ENCODE assay signal across 18 mouse cellular contexts in the genomic region with DNA sequence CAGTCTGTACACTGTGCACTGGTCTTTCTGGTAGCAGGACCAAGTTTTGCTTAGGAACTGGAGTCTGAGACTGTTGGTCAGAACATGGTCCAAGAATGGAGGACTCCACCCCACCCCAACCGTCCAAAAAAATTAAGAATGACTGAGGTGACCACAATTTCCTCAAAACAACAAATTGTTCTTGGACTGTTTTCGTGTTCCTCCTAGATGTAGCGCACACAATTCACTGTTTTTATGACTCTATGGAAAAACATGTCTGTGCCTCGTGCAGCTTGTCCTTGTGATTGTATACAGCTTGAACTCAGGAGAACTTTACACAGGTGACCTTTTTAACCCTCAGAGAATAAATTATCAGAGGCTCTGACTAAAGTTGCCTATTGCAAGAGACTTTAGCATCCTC.
DNase-seq lines count a peak whose midpoint lies in the region; ATAC-seq lines count a peak whose summit lies in the region.
"Had no signal": no experiment of that assay in that cellular context is flagged by ENCODE, and none has a peak within 500 bp of the region (broad histone marks: within the 10 kb centered on the region; RNA-seq: fewer than 3 reads in every experiment).

No protein-coding gene starts in this region.

- H3K9me3 ChIP-seq in neural tube, embryonic 15.5 days (replicated peaks) = no peaks in the 10 kb centered on the region
- H3K9me3 ChIP-seq: embryonic facial prominence, embryonic 13.5 days; limb, embryonic 15.5 days; midbrain, embryonic 10.5 days had no signal

- no peaks in the 10 kb centered on the region for H3K27me3 ChIP-seq in neural tube, embryonic 15.5 days (replicated peaks)
- H3K27me3 ChIP-seq: embryonic facial prominence, embryonic 13.5 days; limb, embryonic 15.5 days had no signal

- ATAC-seq in neural tube, embryonic 15.5 days (ENCODE audit: low FRiP score) = 0 out of 2 replicates have a peak, but pooled peaks have one; percentile 17
- ATAC-seq: hindbrain, postnatal 0 days had no signal

- no peaks in the 10 kb centered on the region for H3K36me3 ChIP-seq in neural tube, embryonic 15.5 days
- H3K36me3 ChIP-seq: embryonic facial prominence, embryonic 13.5 days; limb, embryonic 15.5 days; midbrain, embryonic 10.5 days had no signal

- peak; percentile 20 for DNase-seq in gastrocnemius, adult 18-20 months (ENCODE audit: low spot score)
- DNase-seq in gastrocnemius, postnatal 4 days (ENCODE audit: low spot score in 2 of 2) = no peak
- no peak for DNase-seq in neural tube, embryonic 10.5 days (ENCODE audit: extremely low spot score, low spot score)
- peak; percentile 53 for DNase-seq in kidney, postnatal 14 days
- DNase-seq in layer of hippocampus, adult 8-10 months (ENCODE audit: low spot score in 2 of 2) = no peak
- no peak for DNase-seq in thymus, postnatal 4 days
- DNase-seq in adrenal gland, adult 18-20 months (ENCODE audit: low spot score in 2 of 2) = no peak
- DNase-seq: adrenal gland, postnatal 10 days; cerebellum, adult 2 months; lung, postnatal 14 days; retina, postnatal 1 day; right cerebral cortex, postnatal 4 days had no signal

- no peak overlapping the region for H3K27ac ChIP-seq in neural tube, embryonic 15.5 days (replicated peaks)
- H3K27ac ChIP-seq: embryonic facial prominence, embryonic 13.5 days; heart, adult 2 months; hindbrain, postnatal 0 days; limb, embryonic 15.5 days; midbrain, embryonic 10.5 days had no signal

- H3K9ac ChIP-seq in neural tube, embryonic 15.5 days (replicated peaks) = no peak overlapping the region
- H3K9ac ChIP-seq: embryonic facial prominence, embryonic 13.5 days; limb, embryonic 15.5 days had no signal

- 55% methylated on average over 4 of the region's 4 CpGs for WGBS in neural tube, embryonic 15.5 days

- H3K4me1 ChIP-seq in neural tube, embryonic 15.5 days = peaks cover 3% of the 10 kb centered on the region; the same call in 1 of the 2 replicates
- H3K4me1 ChIP-seq: limb, embryonic 15.5 days had no signal

- no peak overlapping the region for H3K4me3 ChIP-seq in neural tube, embryonic 15.5 days (replicated peaks)
- H3K4me3 ChIP-seq: embryonic facial prominence, embryonic 13.5 days; heart, adult 2 months; limb, embryonic 15.5 days; midbrain, embryonic 10.5 days had no signal

- H3K4me2 ChIP-seq in neural tube, embryonic 15.5 days = no peak overlapping the region
- H3K4me2 ChIP-seq: embryonic facial prominence, embryonic 13.5 days; limb, embryonic 15.5 days had no signal

Comparison
In these comparisons a context has a peak if more than half of its experiments do, and no peak if none do; other contexts are left out.
1. DNase-seq: peak in gastrocnemius, adult 18-20 months (single experiment) and kidney, postnatal 14 days (single experiment); none in gastrocnemius, postnatal 4 days (0 of 2), neural tube, embryonic 10.5 days (single experiment), layer of hippocampus, adult 8-10 months (0 of 2), thymus, postnatal 4 days (single experiment) and adrenal gland, adult 18-20 months (0 of 2).